Mouse (Mus musculus): ENCODE data around the gene Xrcc6. TPM values are rescaled to one million over a fixed set of nuclear protein-coding genes. Genes with fewer than 3 reads are reported as not detected.

Gene Xrcc6
- polyA plus RNA-seq, 1 experiment from 2014 or later, result 64.4 TPM

GRCm38 (mm10) chr15:82071816-82072469 lies 84.3 kb downstream of the Xrcc6 start:
- Histone ChIP-seq H3K4me2 (no peak overlapping the region), H3K4me1 (no peaks in the 10 kb centered on the region), H3K36me3 (replicated peaks) (no peaks in the 10 kb centered on the region), H3K9me3 (peaks cover 6% of the 10 kb centered on the region; the same call in 1 of the 2 replicates), H3K27me3 (peaks cover 51% of the 10 kb centered on the region), H3K4me3 (replicated peaks) (no peak overlapping the region), H3K9ac (no peak overlapping the region), H3K27ac (no peak overlapping the region)
- no peak for ATAC-seq (ENCODE audit: low FRiP score)
- WGBS, result 93% methylated on average over 26 of the region's 26 CpGs

- no peaks in the 10 kb centered on the region for H3K36me3 ChIP-seq (replicated peaks)
- peaks cover 6% of the 10 kb centered on the region; the same call in 1 of the 2 replicates for H3K9me3 ChIP-seq
- H3K4me3 ChIP-seq (replicated peaks), result no peak overlapping the region
- no peaks in the 10 kb centered on the region for H3K4me1 ChIP-seq
- no peak overlapping the region for H3K27ac ChIP-seq
- peaks cover 43% of the 10 kb centered on the region for H3K27me3 ChIP-seq
- H3K9ac ChIP-seq, result no peak overlapping the region
- no peak for ATAC-seq (ENCODE audit: low FRiP score)
- 95% methylated on average over 7 of the region's 7 CpGs for WGBS
- no peak overlapping the region for H3K4me2 ChIP-seq
Measured at GRCm38 (mm10) chr15:82073490-82073889, 85.9 kb downstream of the Xrcc6 start.

- H3K4me2 ChIP-seq, result no peak overlapping the region
- no peaks in the 10 kb centered on the region for H3K27me3 ChIP-seq
- H3K27ac ChIP-seq, result no peak overlapping the region
- H3K4me3 ChIP-seq (replicated peaks), result no peak overlapping the region
- no peak overlapping the region for H3K9ac ChIP-seq
- H3K4me1 ChIP-seq, result no peaks in the 10 kb centered on the region
- ATAC-seq (ENCODE audit: low FRiP score), result no peak
- no peaks in the 10 kb centered on the region for H3K9me3 ChIP-seq
- H3K36me3 ChIP-seq (replicated peaks), result no peaks in the 10 kb centered on the region
- WGBS, result 63% methylated on average over 10 of the region's 10 CpGs
Measured at GRCm38 (mm10) chr15:82079883-82080282, 92.2 kb downstream of the Xrcc6 start.

- ATAC-seq (ENCODE audit: low FRiP score), result no peak
Measured at GRCm38 (mm10) chr15:82081161-82081560, 93.5 kb downstream of the Xrcc6 start.

GRCm38 (mm10) chr15:82085606-82086005 lies 98.0 kb downstream of the Xrcc6 start:
- H3K36me3 ChIP-seq (replicated peaks), result no peaks in the 10 kb centered on the region
- no peak overlapping the region for H3K27ac ChIP-seq
- H3K4me3 ChIP-seq (replicated peaks), result no peak overlapping the region
- no peak overlapping the region for H3K9ac ChIP-seq
- no peak overlapping the region for H3K4me2 ChIP-seq
- H3K9me3 ChIP-seq, result no peaks in the 10 kb centered on the region
- 0 out of 2 replicates have a peak, but pooled peaks cover 8% of the 10 kb centered on the region for H3K27me3 ChIP-seq
- ATAC-seq (ENCODE audit: low FRiP score), result no peak
- H3K4me1 ChIP-seq, result no peaks in the 10 kb centered on the region
- 91% methylated on average over 9 of the region's 9 CpGs for WGBS

More at GRCm38 (mm10) chr15:82081161-82081560, 93.5 kb downstream of the Xrcc6 start:
- Histone ChIP-seq H3K4me2 (no peak overlapping the region), H3K27me3 (no peaks in the 10 kb centered on the region), H3K4me1 (no peaks in the 10 kb centered on the region), H3K9me3 (no peaks in the 10 kb centered on the region), H3K36me3 (replicated peaks) (no peaks in the 10 kb centered on the region), H3K9ac (no peak overlapping the region), H3K27ac (no peak overlapping the region), H3K4me3 (replicated peaks) (no peak overlapping the region)
- 32% methylated on average over 7 of the region's 7 CpGs for WGBS

GRCm38 (mm10) chr15:82086131-82086530 lies 98.5 kb downstream of the Xrcc6 start:
- Histone ChIP-seq H3K4me1 (no peaks in the 10 kb centered on the region), H3K27ac (no peak overlapping the region), H3K27me3 (peaks cover 8% of the 10 kb centered on the region; the same call in 1 of the 2 replicates), H3K36me3 (replicated peaks) (no peaks in the 10 kb centered on the region), H3K4me3 (replicated peaks) (no peak overlapping the region), H3K4me2 (no peak overlapping the region), H3K9ac (no peak overlapping the region), H3K9me3 (no peaks in the 10 kb centered on the region)
- ATAC-seq (ENCODE audit: low FRiP score), result no peak
- 84% methylated on average over 12 of the region's 12 CpGs for WGBS

- Histone ChIP-seq H3K36me3 (replicated peaks) (no peaks in the 10 kb centered on the region), H3K9me3 (no peaks in the 10 kb centered on the region), H3K4me1 (no peaks in the 10 kb centered on the region), H3K27ac (no peak overlapping the region), H3K27me3 (peaks cover 8% of the 10 kb centered on the region; the same call in 1 of the 2 replicates), H3K9ac (no peak overlapping the region), H3K4me2 (no peak overlapping the region), H3K4me3 (replicated peaks) (no peak overlapping the region)
- no peak for ATAC-seq (ENCODE audit: low FRiP score)
- 14% methylated on average over 10 of the region's 10 CpGs for WGBS
Measured at GRCm38 (mm10) chr15:82087266-82087665, 99.6 kb downstream of the Xrcc6 start.

Other genes with a start within 250 kb of the Xrcc6 start
- 45.8 and 51.3 TPM in 2 replicates for gene Zc3h7b, start 242.8 kb upstream of the Xrcc6 start, polyA plus RNA-seq (2016; fragmentation: Nextera tagmentation; extraction: Ambion mirVana)
- gene Rangap1, start 242.3 kb upstream of the Xrcc6 start, polyA plus RNA-seq (2016; fragmentation: Nextera tagmentation; extraction: Ambion mirVana), result 166 and 174 TPM in 2 replicates
- gene Tef, start 185.4 kb upstream of the Xrcc6 start, polyA plus RNA-seq (2016; fragmentation: Nextera tagmentation; extraction: Ambion mirVana), result 25.8 and 27.2 TPM in 2 replicates
- 24.4 and 24.8 TPM in 2 replicates for gene Tob2, start 129.0 kb upstream of the Xrcc6 start, polyA plus RNA-seq (2016; fragmentation: Nextera tagmentation; extraction: Ambion mirVana)
- 138 and 140 TPM in 2 replicates for gene Phf5a, start 115.9 kb upstream of the Xrcc6 start, polyA plus RNA-seq (2016; fragmentation: Nextera tagmentation; extraction: Ambion mirVana)
- 184 and 185 TPM in 2 replicates for gene Aco2, start 115.5 kb upstream of the Xrcc6 start, polyA plus RNA-seq (2016; fragmentation: Nextera tagmentation; extraction: Ambion mirVana)
- gene Polr3h, start 61.6 kb upstream of the Xrcc6 start, polyA plus RNA-seq (2016; fragmentation: Nextera tagmentation; extraction: Ambion mirVana), result 69.8 and 75.6 TPM in 2 replicates
- 35.8 and 39.9 TPM in 2 replicates for gene Csdc2, start 51.1 kb upstream of the Xrcc6 start, polyA plus RNA-seq (2016; fragmentation: Nextera tagmentation; extraction: Ambion mirVana)
- gene Pmm1, start 26.9 kb upstream of the Xrcc6 start, polyA plus RNA-seq (2016; fragmentation: Nextera tagmentation; extraction: Ambion mirVana), result 42.0 and 44.0 TPM in 2 replicates
- gene 1700029P11Rik, start 7.3 kb upstream of the Xrcc6 start, polyA plus RNA-seq (2016; fragmentation: Nextera tagmentation; extraction: Ambion mirVana), result not detected in 2 replicates
- 39.2 and 40.7 TPM in 2 replicates for gene Desi1, start 46.0 kb downstream of the Xrcc6 start, polyA plus RNA-seq (2016; fragmentation: Nextera tagmentation; extraction: Ambion mirVana)
- gene Snu13, start 59.8 kb downstream of the Xrcc6 start, polyA plus RNA-seq (2016; fragmentation: Nextera tagmentation; extraction: Ambion mirVana), result 210 and 220 TPM in 2 replicates
- gene 4930407I10Rik, start 71.3 kb downstream of the Xrcc6 start, polyA plus RNA-seq (2016; fragmentation: Nextera tagmentation; extraction: Ambion mirVana), result 0.06 TPM in 1 of 2 replicates, not detected in the other
- gene Mei1, start 82.2 kb downstream of the Xrcc6 start, polyA plus RNA-seq (2016; fragmentation: Nextera tagmentation; extraction: Ambion mirVana), result 0.06 and 0.08 TPM in 2 replicates
- 17.5 and 19.0 TPM in 2 replicates for gene Ccdc134, start 140.1 kb downstream of the Xrcc6 start, polyA plus RNA-seq (2016; fragmentation: Nextera tagmentation; extraction: Ambion mirVana)
- 244 and 265 TPM in 2 replicates for gene Srebf2, start 159.3 kb downstream of the Xrcc6 start, polyA plus RNA-seq (2016; fragmentation: Nextera tagmentation; extraction: Ambion mirVana)
- gene Shisa8, start 225.0 kb downstream of the Xrcc6 start, polyA plus RNA-seq (2016; fragmentation: Nextera tagmentation; extraction: Ambion mirVana), result 0.90 and 2.4 TPM in 2 replicates
- gene Tnfrsf13c, start 236.5 kb downstream of the Xrcc6 start, polyA plus RNA-seq (2016; fragmentation: Nextera tagmentation; extraction: Ambion mirVana), result 0.24 and 0.29 TPM in 2 replicates

Data from forebrain, embryonic 12.5 days (tissue).